Mouse (Mus musculus): ENCODE data around the gene Zfp110. TPM values are rescaled to one million over a fixed set of nuclear protein-coding genes. Genes with fewer than 3 reads are reported as not detected.

Zfp110 gene
- polyA plus RNA-seq, 1 experiment from 2014 or later = 8.1 TPM

GRCm38 (mm10) chr7:12897655-12898410 is 63.3 kb downstream of the Zfp110 start, which contains the start of gene Zscan22:
Gene Zscan22 (plus strand): TSS chr7:12897815.
- no peaks in the 10 kb centered on the region for H3K27me3 ChIP-seq
- TF ChIP-seq CTCF (IDR thresholded peaks at IDR 0.05) = no peak
- DNase-seq (ENCODE audit: low read depth, low spot score) (peak; percentile 73), ATAC-seq (peak; percentile 99)
- ChIA-PET CTCF (interaction anchor here (2.7 kb wide), 1 partner anchor 12 kb away, joined by 6 read pairs; no protein-coding TSS in a partner anchor), POLR2A (no interaction called here)
- in situ Hi-C loops (cut with MboI; ENCODE audit: low pct_unique_long_range_greater_than_20kb) = no loop called here

Other genes starting within 250 kb of the Zfp110 start
- under 0.01 TPM for gene Vmn2r53, start 226.0 kb upstream of the Zfp110 start, polyA plus RNA-seq (2021)
- gene Vmn2r54, start 194.4 kb upstream of the Zfp110 start, polyA plus RNA-seq (2021) = not detected
- not detected for gene Vmn2r55, start 149.8 kb upstream of the Zfp110 start, polyA plus RNA-seq (2021)
- gene Vmn2r56, start 99.8 kb upstream of the Zfp110 start, polyA plus RNA-seq (2021) = not detected
- gene Zscan18, start 31.1 kb upstream of the Zfp110 start, polyA plus RNA-seq (2021) = 1.0 TPM
- 6.1 TPM for gene Zfp329, start 15.9 kb upstream of the Zfp110 start, polyA plus RNA-seq (2021)
- 6.0 TPM for gene Zfp128, start 46.4 kb downstream of the Zfp110 start, polyA plus RNA-seq (2021)
- gene Zscan22, start 63.1 kb downstream of the Zfp110 start, polyA plus RNA-seq (2021) = 15.7 TPM
- gene Rps5, start 87.5 kb downstream of the Zfp110 start, polyA plus RNA-seq (2021) = 905 TPM
- 0.47 TPM for gene Rnf225, start 92.7 kb downstream of the Zfp110 start, polyA plus RNA-seq (2021)
- 7.9 TPM for gene Zfp324, start 131.1 kb downstream of the Zfp110 start, polyA plus RNA-seq (2021)
- gene Zfp446, start 143.1 kb downstream of the Zfp110 start, polyA plus RNA-seq (2021) = 5.9 TPM
- 0.26 TPM for gene Slc27a5, start 163.4 kb downstream of the Zfp110 start, polyA plus RNA-seq (2021)
- gene Trim28, start 164.4 kb downstream of the Zfp110 start, polyA plus RNA-seq (2021) = 447 TPM
- gene Zbtb45, start 175.3 kb downstream of the Zfp110 start, polyA plus RNA-seq (2021) = 21.8 TPM
- gene Chmp2a, start 200.0 kb downstream of the Zfp110 start, polyA plus RNA-seq (2021) = 215 TPM
- gene Ube2m, start 203.5 kb downstream of the Zfp110 start, polyA plus RNA-seq (2021) = 222 TPM
- gene Mzf1, start 220.0 kb downstream of the Zfp110 start, polyA plus RNA-seq (2021) = 5.6 TPM